Mouse (Mus musculus) neural tube, embryonic 12.5 days (tissue): ENCODE measurements at regions not wholly inside any gene's neighbourhood (a gene's known extent, or its start where the extent isn't known, plus 50 kb on each side); places are given as distances from the start of the nearest gene placed in this dataset.

Source experiments
- ATAC-seq: fragments of 200-750 bp; cut with Nextera tagmentation; 2 replicates; pipeline ENCODE4 v1.8.0; 2017; ENCODE audit warnings: low read depth, mild to moderate bottlenecking, moderate TSS enrichment, moderate library complexity; ENCODE audit not compliant: low FRiP score
- H3K27ac ChIP-seq: fragments of 300-500 bp; sonication (generic); 2 replicates; pipeline ENCODE4 v1.5.1; 2016
- H3K27me3 ChIP-seq: fragments of 300-500 bp; sonication (generic); replicated peaks from 2 replicates; pipeline ENCODE4 v1.6.1; 2016; ENCODE audit warnings: mild to moderate bottlenecking
- H3K36me3 ChIP-seq: fragments of 300-500 bp; sonication (generic); 2 replicates; pipeline ENCODE4 v1.6.1; 2016; ENCODE audit warnings: mild to moderate bottlenecking
- H3K4me1 ChIP-seq: fragments of 300-500 bp; sonication (generic); 2 replicates; pipeline ENCODE4 v1.6.1; 2016
- H3K4me2 ChIP-seq: fragments of 300-500 bp; sonication (generic); replicated peaks from 2 replicates; pipeline ENCODE4 v1.6.1; 2016; ENCODE audit warnings: mild to moderate bottlenecking
- H3K4me3 ChIP-seq: fragments of 300-500 bp; sonication (generic); 2 replicates; pipeline ENCODE4 v1.5.1; 2016
- H3K9ac ChIP-seq: fragments of 300-500 bp; sonication (generic); 2 replicates; pipeline ENCODE4 v1.6.1; 2016; ENCODE audit warnings: mild to moderate bottlenecking
- H3K9me3 ChIP-seq: fragments of 300-500 bp; sonication (generic); 2 replicates; pipeline ENCODE4 v1.6.1; 2016; ENCODE audit warnings: mild to moderate bottlenecking
- whole genome bisulfite sequencing: fragments of 180-500 bp; shearing (Covaris S2); methylation state at CpG from one replicate; pipeline ENCODE4 v1.1.7; 2016; 5-methylcytosine and 5-hydroxymethylcytosine counted together

- no peaks in the 10 kb centered on the region for H3K36me3 ChIP-seq
- no peaks in the 10 kb centered on the region for H3K9me3 ChIP-seq
- no peak overlapping the region for H3K9ac ChIP-seq
- no peaks in the 10 kb centered on the region for H3K27me3 ChIP-seq
- H3K4me3 ChIP-seq: no peak overlapping the region
- H3K27ac ChIP-seq: no peak overlapping the region
- no peak for ATAC-seq
- no peak overlapping the region for H3K4me2 ChIP-seq
- 78% methylated on average over 3 of the region's 3 CpGs for WGBS
- H3K4me1 ChIP-seq: no peaks in the 10 kb centered on the region; the same call in 1 of the 2 replicates
These were observed 422.2 kb downstream of the Gja1 start for GRCm38 (mm10) chr10:56799307-56799706.

GRCm38 (mm10) chr10:56799745-56800144, 422.6 kb downstream of the Gja1 start:
- Histone ChIP-seq H3K27ac (no peak overlapping the region), H3K4me2 (no peak overlapping the region), H3K4me1 (no peaks in the 10 kb centered on the region; the same call in 1 of the 2 replicates), H3K9me3 (no peaks in the 10 kb centered on the region), H3K27me3 (no peaks in the 10 kb centered on the region), H3K4me3 (no peak overlapping the region), H3K9ac (no peak overlapping the region), H3K36me3 (no peaks in the 10 kb centered on the region)
- WGBS: 67% methylated on average over 3 of the region's 3 CpGs
- no peak for ATAC-seq

GRCm38 (mm10) chr10:56809006-56809405, 431.9 kb downstream of the Gja1 start:
- H3K9me3 ChIP-seq: no peaks in the 10 kb centered on the region
- no peaks in the 10 kb centered on the region for H3K27me3 ChIP-seq
- H3K36me3 ChIP-seq: no peaks in the 10 kb centered on the region
- 66% methylated on average over 1 of the region's 1 CpGs for WGBS
- no peak overlapping the region for H3K4me2 ChIP-seq
- H3K4me1 ChIP-seq: no peaks in the 10 kb centered on the region
- no peak for ATAC-seq
- no peak overlapping the region for H3K4me3 ChIP-seq
- H3K9ac ChIP-seq: no peak overlapping the region
- H3K27ac ChIP-seq: no peak overlapping the region

GRCm38 (mm10) chr10:56822158-56822557, 445.0 kb downstream of the Gja1 start:
- 63% methylated on average over 5 of the region's 5 CpGs for WGBS
- H3K4me3 ChIP-seq: no peak overlapping the region
- no peak for ATAC-seq

GRCm38 (mm10) chr10:56831331-56831730, 454.2 kb downstream of the Gja1 start:
- Histone ChIP-seq H3K36me3 (no peaks in the 10 kb centered on the region), H3K4me3 (no peak overlapping the region), H3K27me3 (no peaks in the 10 kb centered on the region), H3K4me1 (no peaks in the 10 kb centered on the region), H3K9me3 (no peaks in the 10 kb centered on the region), H3K4me2 (no peak overlapping the region), H3K9ac (no peak overlapping the region), H3K27ac (no peak overlapping the region)
- WGBS: 97% methylated on average over 1 of the region's 1 CpGs
- ATAC-seq: no peak

More at GRCm38 (mm10) chr10:56822158-56822557, 445.0 kb downstream of the Gja1 start:
- H3K9me3 ChIP-seq: no peaks in the 10 kb centered on the region
- no peak overlapping the region for H3K4me2 ChIP-seq
- no peak overlapping the region for H3K9ac ChIP-seq
- no peaks in the 10 kb centered on the region for H3K36me3 ChIP-seq
- H3K27me3 ChIP-seq: no peaks in the 10 kb centered on the region
- no peak overlapping the region for H3K27ac ChIP-seq
- no peaks in the 10 kb centered on the region for H3K4me1 ChIP-seq

- WGBS: 85% methylated on average over 4 of the region's 4 CpGs
- no peak overlapping the region for H3K9ac ChIP-seq
These were observed 454.8 kb downstream of the Gja1 start for GRCm38 (mm10) chr10:56831966-56832365.

GRCm38 (mm10) chr10:56836130-56836529, 459.0 kb downstream of the Gja1 start:
- Histone ChIP-seq H3K9me3 (no peaks in the 10 kb centered on the region), H3K4me3 (no peak overlapping the region), H3K27me3 (no peaks in the 10 kb centered on the region), H3K36me3 (no peaks in the 10 kb centered on the region), H3K9ac (no peak overlapping the region), H3K4me2 (no peak overlapping the region), H3K27ac (no peak overlapping the region), H3K4me1 (no peaks in the 10 kb centered on the region)
- no peak for ATAC-seq
- 93% methylated on average over 4 of the region's 4 CpGs for WGBS

More at GRCm38 (mm10) chr10:56831966-56832365, 454.8 kb downstream of the Gja1 start:
- no peaks in the 10 kb centered on the region for H3K4me1 ChIP-seq
- no peak for ATAC-seq
- no peak overlapping the region for H3K4me3 ChIP-seq
- H3K9me3 ChIP-seq: no peaks in the 10 kb centered on the region
- no peaks in the 10 kb centered on the region for H3K36me3 ChIP-seq
- no peaks in the 10 kb centered on the region for H3K27me3 ChIP-seq
- no peak overlapping the region for H3K27ac ChIP-seq
- H3K4me2 ChIP-seq: no peak overlapping the region

GRCm38 (mm10) chr10:56839006-56839495, 461.9 kb downstream of the Gja1 start:
- H3K4me2 ChIP-seq: no peak overlapping the region
- WGBS: 64% methylated on average over 9 of the region's 9 CpGs
- no peak for ATAC-seq

GRCm38 (mm10) chr10:56839545-56839944, 462.4 kb downstream of the Gja1 start:
- H3K36me3 ChIP-seq: no peaks in the 10 kb centered on the region
- no peaks in the 10 kb centered on the region for H3K9me3 ChIP-seq
- H3K4me3 ChIP-seq: no peak overlapping the region
- no peak overlapping the region for H3K27ac ChIP-seq
- H3K9ac ChIP-seq: no peak overlapping the region
- H3K4me1 ChIP-seq: no peaks in the 10 kb centered on the region
- WGBS: 51% methylated on average over 2 of the region's 2 CpGs
- no peaks in the 10 kb centered on the region for H3K27me3 ChIP-seq
- ATAC-seq: no peak
- H3K4me2 ChIP-seq: no peak overlapping the region

More at GRCm38 (mm10) chr10:56839006-56839495, 461.9 kb downstream of the Gja1 start:
- H3K4me3 ChIP-seq: no peak overlapping the region
- no peaks in the 10 kb centered on the region for H3K36me3 ChIP-seq
- no peak overlapping the region for H3K9ac ChIP-seq
- no peaks in the 10 kb centered on the region for H3K27me3 ChIP-seq
- no peak overlapping the region for H3K27ac ChIP-seq
- no peaks in the 10 kb centered on the region for H3K4me1 ChIP-seq
- no peaks in the 10 kb centered on the region for H3K9me3 ChIP-seq

GRCm38 (mm10) chr10:56840732-56841131, 463.6 kb downstream of the Gja1 start:
- no peaks in the 10 kb centered on the region for H3K9me3 ChIP-seq
- WGBS: 75% methylated on average over 5 of the region's 5 CpGs

GRCm38 (mm10) chr10:56841486-56841885, 464.4 kb downstream of the Gja1 start:
- Histone ChIP-seq H3K36me3 (no peaks in the 10 kb centered on the region), H3K9me3 (no peaks in the 10 kb centered on the region), H3K9ac (no peak overlapping the region), H3K27ac (no peak overlapping the region), H3K4me1 (no peaks in the 10 kb centered on the region), H3K4me2 (no peak overlapping the region), H3K4me3 (no peak overlapping the region), H3K27me3 (no peaks in the 10 kb centered on the region)
- WGBS: 55% methylated on average over 8 of the region's 8 CpGs
- ATAC-seq: no peak

More at GRCm38 (mm10) chr10:56840732-56841131, 463.6 kb downstream of the Gja1 start:
- ATAC-seq: no peak
- Histone ChIP-seq H3K4me1 (no peaks in the 10 kb centered on the region), H3K36me3 (no peaks in the 10 kb centered on the region), H3K4me2 (no peak overlapping the region), H3K4me3 (no peak overlapping the region), H3K27me3 (no peaks in the 10 kb centered on the region), H3K9ac (no peak overlapping the region), H3K27ac (no peak overlapping the region)

- Histone ChIP-seq H3K9me3 (no peaks in the 10 kb centered on the region), H3K36me3 (no peaks in the 10 kb centered on the region), H3K27ac (no peak overlapping the region), H3K4me2 (no peak overlapping the region), H3K4me3 (no peak overlapping the region), H3K9ac (no peak overlapping the region), H3K4me1 (no peaks in the 10 kb centered on the region), H3K27me3 (no peaks in the 10 kb centered on the region)
- no peak for ATAC-seq
- WGBS: 58% methylated on average over 1 of the region's 1 CpGs
These were observed 464.8 kb downstream of the Gja1 start for GRCm38 (mm10) chr10:56841973-56842372.

- ATAC-seq: no peak
- no peak overlapping the region for H3K4me3 ChIP-seq
- no peak overlapping the region for H3K27ac ChIP-seq
- WGBS: 79% methylated on average over 2 of the region's 2 CpGs
- H3K9ac ChIP-seq: no peak overlapping the region
- no peaks in the 10 kb centered on the region for H3K4me1 ChIP-seq
- no peaks in the 10 kb centered on the region for H3K9me3 ChIP-seq
- no peaks in the 10 kb centered on the region for H3K27me3 ChIP-seq
- H3K36me3 ChIP-seq: no peaks in the 10 kb centered on the region
- no peak overlapping the region for H3K4me2 ChIP-seq
These were observed 475.4 kb downstream of the Gja1 start for GRCm38 (mm10) chr10:56852484-56852883.
